Mouse (Mus musculus): ENCODE data around the gene H13. TPM values are rescaled to one million over a fixed set of nuclear protein-coding genes. Genes with fewer than 3 reads are reported as not detected.

H13 gene
- polyA plus RNA-seq, 1 experiment from 2014 or later: 98.8 TPM

DNA sequence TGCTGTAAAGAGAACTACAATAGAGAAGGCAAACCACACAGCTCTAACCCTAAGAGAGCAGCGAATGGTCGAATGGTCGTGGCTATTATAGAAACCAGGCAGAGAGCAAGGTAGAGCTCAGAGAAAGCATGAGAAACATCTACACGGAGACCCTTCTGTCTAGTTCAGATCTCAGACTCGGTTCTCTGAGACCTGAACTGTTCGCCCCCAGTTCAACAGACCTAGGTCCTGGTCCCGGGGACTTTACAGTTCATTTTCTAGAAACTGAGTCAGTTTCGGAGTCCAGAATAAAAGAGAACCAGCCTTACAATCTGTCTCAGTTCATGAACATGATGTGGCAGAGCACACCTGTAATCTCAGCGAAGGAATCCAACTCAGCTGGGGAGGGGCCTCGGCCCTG is 65.2 kb downstream of the H13 start:
- peak overlapping the region; percentile 52 for H3K9ac ChIP-seq (ENCODE audit: low read length)
- H3K4me3 ChIP-seq (ENCODE audit: low read length): peak overlapping the region; percentile 78
- peak overlapping the region; percentile 82 for H3K27ac ChIP-seq (ENCODE audit: low read length)
- H3K4me2 ChIP-seq (ENCODE audit: low read depth, low read length): peak overlapping the region; percentile 93
- H3K4me1 ChIP-seq (replicated peaks; ENCODE audit: control insufficient read depth, insufficient read depth, low read length): peaks cover 44% of the 10 kb centered on the region
- H3K27me3 ChIP-seq (ENCODE audit: control insufficient read depth, insufficient read depth, low read depth, low read length): no peaks in the 10 kb centered on the region
- no peaks in the 10 kb centered on the region for H3K9me3 ChIP-seq (ENCODE audit: control insufficient read depth, low read length)
- 11% methylated on average over 10 of the region's 10 CpGs for WGBS
- ATAC-seq (ENCODE audit: low read depth): no peak
- no peaks in the 10 kb centered on the region for H3K36me3 ChIP-seq (ENCODE audit: control insufficient read depth, insufficient read depth, low read length)

DNA sequence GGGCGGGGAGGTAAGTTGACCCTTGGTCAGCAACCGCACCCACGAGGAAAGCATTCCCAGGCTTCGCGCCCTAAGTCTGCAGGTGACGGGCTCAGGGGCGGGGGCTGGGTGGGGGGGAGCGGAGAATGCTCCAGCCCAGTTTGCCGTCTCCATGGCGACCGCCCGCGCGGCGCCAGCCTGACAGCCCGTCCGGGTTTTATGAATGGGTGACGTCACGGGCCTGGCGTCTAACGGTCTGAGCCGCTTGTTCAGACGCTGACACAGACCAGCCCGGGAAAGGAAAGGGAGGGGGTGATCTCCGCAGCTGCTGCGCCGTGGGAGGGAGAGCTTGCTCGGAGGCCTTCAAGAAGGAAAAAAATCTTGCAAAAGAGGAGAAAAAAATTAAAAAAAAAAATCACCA is 65.7 kb downstream of the H13 start:
- under 1% methylated on average over 27 of the region's 28 CpGs for WGBS
- H3K27ac ChIP-seq (ENCODE audit: low read length): peak overlapping the region; percentile 98
- H3K9me3 ChIP-seq (ENCODE audit: control insufficient read depth, low read length): no peaks in the 10 kb centered on the region
- H3K4me1 ChIP-seq (replicated peaks; ENCODE audit: control insufficient read depth, insufficient read depth, low read length): peaks cover 43% of the 10 kb centered on the region
- H3K36me3 ChIP-seq (ENCODE audit: control insufficient read depth, insufficient read depth, low read length): no peaks in the 10 kb centered on the region
- H3K27me3 ChIP-seq (ENCODE audit: control insufficient read depth, insufficient read depth, low read depth, low read length): no peaks in the 10 kb centered on the region
- peak; percentile 81 for ATAC-seq (ENCODE audit: low read depth)
- H3K9ac ChIP-seq (ENCODE audit: low read length): peak overlapping the region; percentile 64
- peak overlapping the region; percentile 78 for H3K4me3 ChIP-seq (ENCODE audit: low read length)
- peak overlapping the region; percentile 93 for H3K4me2 ChIP-seq (ENCODE audit: low read depth, low read length)

DNA sequence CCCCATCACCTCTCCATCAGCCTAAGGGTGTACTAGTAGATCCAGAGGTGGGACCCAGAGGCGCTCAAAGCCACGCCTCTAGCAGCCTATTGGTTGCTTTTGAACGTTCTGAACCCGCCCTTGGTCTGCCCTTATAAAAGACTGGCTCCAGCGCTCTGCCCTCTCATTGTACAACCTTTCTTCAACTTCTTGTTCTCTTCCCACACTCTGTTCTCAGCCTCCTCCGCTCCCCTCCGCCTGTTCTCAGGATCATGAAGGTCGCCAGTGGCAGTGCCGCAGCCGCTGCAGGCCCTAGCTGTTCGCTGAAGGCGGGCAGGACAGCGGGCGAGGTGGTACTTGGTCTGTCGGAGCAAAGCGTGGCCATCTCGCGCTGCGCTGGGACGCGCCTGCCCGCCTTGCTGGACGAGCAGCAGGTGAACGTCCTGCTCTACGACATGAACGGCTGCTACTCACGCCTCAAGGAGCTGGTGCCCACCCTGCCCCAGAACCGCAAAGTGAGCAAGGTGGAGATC is 66.9 kb downstream of the H13 start, which contains the start of gene Id1:
Gene Id1, plus strand, starts transcription at position 162 of the 512 bp plus-strand sequence.
- WGBS: under 1% methylated on average over 28 of the region's 28 CpGs
- no peaks in the 10 kb centered on the region for H3K27me3 ChIP-seq (ENCODE audit: control insufficient read depth, insufficient read depth, low read depth, low read length)
- no peaks in the 10 kb centered on the region for H3K36me3 ChIP-seq (ENCODE audit: control insufficient read depth, insufficient read depth, low read length)
- H3K27ac ChIP-seq (ENCODE audit: low read length): peak within 1 kb of the TSS; percentile 98
- H3K9ac ChIP-seq (ENCODE audit: low read length): peak within 1 kb of the TSS; percentile 90
- peaks cover 50% of the 10 kb centered on the region for H3K4me1 ChIP-seq (replicated peaks; ENCODE audit: control insufficient read depth, insufficient read depth, low read length)
- peak; percentile 71 for ATAC-seq (ENCODE audit: low read depth)
- peak within 1 kb of the TSS; percentile 78 for H3K4me3 ChIP-seq (ENCODE audit: low read length)
- peak within 1 kb of the TSS; percentile 93 for H3K4me2 ChIP-seq (ENCODE audit: low read depth, low read length)
- H3K9me3 ChIP-seq (ENCODE audit: control insufficient read depth, low read length): no peaks in the 10 kb centered on the region

DNA sequence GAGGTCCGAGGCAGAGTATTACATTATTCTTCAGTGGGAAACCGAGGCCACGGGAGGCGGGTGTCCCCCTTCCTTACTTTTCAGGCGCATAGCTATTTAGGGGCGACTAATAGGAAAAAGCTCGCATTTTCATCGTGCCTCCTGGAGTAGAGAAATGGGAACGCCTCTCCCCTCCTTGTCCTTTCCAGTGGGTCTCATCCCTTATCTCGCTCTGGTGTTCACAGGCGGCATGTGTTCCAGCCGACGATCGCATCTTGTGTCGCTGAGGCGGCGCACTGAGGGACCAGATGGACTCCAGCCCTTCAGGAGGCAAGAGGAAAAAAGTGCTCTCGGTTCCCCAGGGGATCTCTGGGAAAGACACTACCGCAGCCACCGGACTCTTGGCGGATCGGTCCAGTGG is 67.5 kb downstream of the H13 start:
- no peak for ATAC-seq (ENCODE audit: low read depth)
- H3K27ac ChIP-seq (ENCODE audit: low read length): peak overlapping the region; percentile 98
- H3K4me3 ChIP-seq (ENCODE audit: low read length): peak overlapping the region; percentile 78
- H3K9ac ChIP-seq (ENCODE audit: low read length): peak overlapping the region; percentile 90
- peaks cover 56% of the 10 kb centered on the region for H3K4me1 ChIP-seq (replicated peaks; ENCODE audit: control insufficient read depth, insufficient read depth, low read length)
- WGBS: 0% methylated on average over 22 of the region's 22 CpGs
- peak overlapping the region; percentile 93 for H3K4me2 ChIP-seq (ENCODE audit: low read depth, low read length)
- H3K27me3 ChIP-seq (ENCODE audit: control insufficient read depth, insufficient read depth, low read depth, low read length): no peaks in the 10 kb centered on the region
- H3K9me3 ChIP-seq (ENCODE audit: control insufficient read depth, low read length): no peaks in the 10 kb centered on the region
- no peaks in the 10 kb centered on the region for H3K36me3 ChIP-seq (ENCODE audit: control insufficient read depth, insufficient read depth, low read length)

DNA sequence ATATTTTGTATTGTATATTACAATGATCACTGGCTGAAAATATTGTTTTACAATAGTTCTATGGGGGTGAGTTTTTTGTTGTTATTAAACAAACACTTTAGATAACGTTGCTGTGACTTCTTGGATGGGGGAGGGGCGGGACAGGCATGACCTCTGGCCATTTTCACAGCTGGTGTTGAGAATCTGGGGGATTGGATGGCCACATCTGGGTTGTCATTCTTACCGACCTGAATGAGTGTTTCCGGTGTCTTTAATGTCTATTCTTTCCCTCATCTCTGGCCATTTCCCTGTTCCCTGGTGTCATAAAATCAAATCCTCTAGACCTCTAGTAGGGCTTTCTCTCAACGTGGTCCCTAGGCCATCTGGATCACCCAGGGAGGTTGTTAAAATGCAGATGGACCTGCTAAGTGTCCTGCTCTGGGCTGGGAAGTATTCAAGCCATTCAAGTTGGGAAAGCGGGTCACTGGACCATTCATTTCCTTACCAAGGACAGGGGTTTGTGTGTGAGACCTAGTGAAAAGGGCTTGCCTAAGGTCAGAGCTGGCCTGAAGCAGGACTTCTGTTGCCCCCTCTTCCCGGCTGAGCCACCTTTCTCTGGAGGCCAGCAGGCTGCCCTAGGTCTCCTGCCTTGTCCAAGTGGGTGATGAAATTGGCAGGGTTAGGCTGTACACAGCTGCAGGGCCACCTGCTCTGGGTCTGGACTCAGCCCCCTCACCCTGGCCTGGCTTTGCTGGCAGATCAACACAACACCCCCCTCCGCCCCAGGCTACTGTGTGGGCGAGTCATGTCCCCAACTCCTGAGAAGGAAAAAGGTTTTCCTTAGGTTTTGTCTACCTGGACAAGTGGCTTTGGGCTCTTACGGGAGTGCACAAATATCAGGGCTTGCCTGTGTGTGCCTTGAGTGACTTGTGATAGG is 68.3 kb downstream of the H13 start:
- peak overlapping the region; percentile 93 for H3K4me2 ChIP-seq (ENCODE audit: low read depth, low read length)
- 9% methylated on average over 10 of the region's 10 CpGs for WGBS
- no peaks in the 10 kb centered on the region for H3K27me3 ChIP-seq (ENCODE audit: control insufficient read depth, insufficient read depth, low read depth, low read length)
- H3K4me3 ChIP-seq (ENCODE audit: low read length): peak overlapping the region; percentile 78
- H3K4me1 ChIP-seq (replicated peaks; ENCODE audit: control insufficient read depth, insufficient read depth, low read length): peaks cover 59% of the 10 kb centered on the region
- H3K36me3 ChIP-seq (ENCODE audit: control insufficient read depth, insufficient read depth, low read length): no peaks in the 10 kb centered on the region
- H3K9me3 ChIP-seq (ENCODE audit: control insufficient read depth, low read length): no peaks in the 10 kb centered on the region
- peak overlapping the region; percentile 98 for H3K27ac ChIP-seq (ENCODE audit: low read length)
- ATAC-seq (ENCODE audit: low read depth): no peak
- peak overlapping the region; percentile 90 for H3K9ac ChIP-seq (ENCODE audit: low read length)

DNA sequence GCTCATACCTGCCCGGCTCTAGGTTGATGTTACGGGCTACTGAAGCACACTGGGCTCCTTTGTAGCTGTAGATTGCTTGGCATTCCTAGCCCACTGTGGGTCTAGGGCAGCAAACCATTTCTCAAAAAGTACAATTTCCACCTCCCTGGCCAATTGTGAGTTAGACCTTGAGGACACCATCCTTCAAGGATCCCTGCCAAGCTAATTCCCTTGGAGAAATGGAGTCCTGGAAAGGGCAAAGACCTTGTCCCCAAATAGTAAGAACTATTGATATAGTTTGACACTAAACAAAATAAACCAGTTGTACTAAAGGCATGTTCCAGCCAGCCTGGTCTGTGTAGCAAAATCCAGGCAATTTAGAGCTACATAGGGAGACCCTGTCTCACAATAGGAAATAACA is 69.1 kb downstream of the H13 start:
- Histone ChIP-seq H3K4me2 (ENCODE audit: low read depth, low read length) (peak overlapping the region; percentile 93), H3K4me1 (replicated peaks; ENCODE audit: control insufficient read depth, insufficient read depth, low read length) (peaks cover 54% of the 10 kb centered on the region)
- WGBS: 36% methylated on average over 2 of the region's 2 CpGs

DNA sequence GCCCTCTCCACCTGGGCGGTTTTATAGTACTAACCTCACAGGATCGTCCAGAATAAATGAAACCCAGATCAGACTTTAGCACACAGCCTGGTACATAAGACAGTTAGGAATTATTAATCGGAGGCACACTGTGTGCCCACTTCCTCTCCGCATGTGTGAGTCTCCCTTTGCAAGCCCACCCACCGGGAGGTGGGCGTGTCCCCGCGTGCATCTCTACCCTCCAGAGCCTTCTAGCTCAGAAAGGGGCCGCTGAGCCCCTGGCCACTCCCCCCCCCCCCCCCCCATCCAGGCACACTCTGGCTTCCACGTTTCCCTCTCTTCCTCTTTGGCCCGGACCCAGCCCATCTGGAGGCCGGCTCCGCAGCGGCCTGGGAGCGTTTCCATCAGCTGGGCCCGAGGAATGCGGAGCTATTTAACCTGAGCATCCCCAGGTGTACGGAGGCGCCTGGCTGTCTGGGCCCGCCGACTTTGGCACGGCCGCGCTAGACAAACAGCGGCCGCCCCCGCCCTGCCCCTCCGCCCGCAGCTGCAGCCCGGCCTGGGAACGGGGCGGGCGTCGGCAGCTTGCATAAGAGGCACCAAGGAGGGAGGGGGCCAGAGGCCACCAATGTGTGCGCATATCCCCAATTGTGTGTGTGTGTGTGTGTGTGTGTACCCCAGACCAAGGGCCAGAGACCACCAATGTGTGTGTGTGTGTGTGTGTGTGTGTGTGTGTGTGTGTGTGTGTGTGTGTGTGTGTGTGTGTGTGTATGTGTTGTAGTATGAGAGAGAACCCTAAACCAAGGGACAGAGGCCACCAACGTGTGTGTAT is 70.0 kb downstream of the H13 start:
- Histone ChIP-seq H3K27ac (ENCODE audit: low read length) (peak overlapping the region; percentile 98), H3K4me3 (ENCODE audit: low read length) (peak overlapping the region; percentile 78), H3K27me3 (ENCODE audit: control insufficient read depth, insufficient read depth, low read depth, low read length) (no peaks in the 10 kb centered on the region), H3K9ac (ENCODE audit: low read length) (peak overlapping the region; percentile 90), H3K9me3 (ENCODE audit: control insufficient read depth, low read length) (no peaks in the 10 kb centered on the region), H3K36me3 (ENCODE audit: control insufficient read depth, insufficient read depth, low read length) (no peaks in the 10 kb centered on the region), H3K4me1 (replicated peaks; ENCODE audit: control insufficient read depth, insufficient read depth, low read length) (peaks cover 50% of the 10 kb centered on the region), H3K4me2 (ENCODE audit: low read depth, low read length) (peak overlapping the region; percentile 93)
- peak; percentile 68 for ATAC-seq (ENCODE audit: low read depth)
- WGBS: under 1% methylated on average over 35 of the region's 36 CpGs

More for the DNA sequence above, 69.1 kb downstream of the H13 start:
- peak overlapping the region; percentile 90 for H3K9ac ChIP-seq (ENCODE audit: low read length)
- peak overlapping the region; percentile 98 for H3K27ac ChIP-seq (ENCODE audit: low read length)
- no peaks in the 10 kb centered on the region for H3K36me3 ChIP-seq (ENCODE audit: control insufficient read depth, insufficient read depth, low read length)
- H3K4me3 ChIP-seq (ENCODE audit: low read length): peak overlapping the region; percentile 78
- H3K9me3 ChIP-seq (ENCODE audit: control insufficient read depth, low read length): no peaks in the 10 kb centered on the region
- no peaks in the 10 kb centered on the region for H3K27me3 ChIP-seq (ENCODE audit: control insufficient read depth, insufficient read depth, low read depth, low read length)
- ATAC-seq (ENCODE audit: low read depth): no peak

DNA sequence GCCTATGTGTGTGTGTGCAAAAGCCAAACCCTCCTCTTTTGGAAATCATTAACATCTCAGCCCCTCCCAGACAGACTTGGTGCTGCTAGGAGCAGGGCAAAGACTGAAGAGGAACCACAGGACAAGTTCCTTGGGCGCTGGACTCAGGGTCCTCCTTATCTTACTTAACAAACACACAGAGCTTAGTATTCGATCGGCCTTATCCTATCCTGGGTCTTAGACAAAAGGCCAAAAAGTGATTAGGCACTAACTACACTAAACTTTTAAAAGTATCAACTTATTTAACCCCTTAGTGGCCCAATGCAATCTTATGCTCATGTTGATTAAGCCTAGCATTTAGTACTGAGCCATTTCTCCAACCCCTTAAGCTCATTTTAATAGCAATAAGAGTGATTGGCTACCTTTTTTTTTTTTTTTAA is 70.6 kb downstream of the H13 start:
- 9% methylated on average over 3 of the region's 3 CpGs for WGBS

DNA sequence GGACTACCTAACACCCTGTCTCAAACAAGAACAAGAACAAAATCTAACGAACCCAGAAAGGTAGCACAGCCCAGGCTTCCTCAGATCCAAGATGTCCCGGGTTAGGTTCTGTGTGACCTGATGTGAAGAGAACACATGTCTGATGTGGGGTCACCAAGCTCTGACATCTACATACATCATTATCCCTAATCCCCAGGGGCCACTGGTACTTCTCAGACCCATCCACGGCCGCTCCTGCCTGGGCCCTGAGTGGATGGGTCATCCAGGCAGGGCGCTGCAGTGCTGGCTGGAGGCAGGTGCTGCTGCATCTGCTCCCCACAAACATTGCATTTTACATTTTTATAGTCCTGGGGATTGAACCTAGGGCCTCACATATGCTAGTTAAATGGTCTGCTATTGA is 71.2 kb downstream of the H13 start:
- Histone ChIP-seq H3K27ac (ENCODE audit: low read length) (peak overlapping the region; percentile 98), H3K36me3 (ENCODE audit: control insufficient read depth, insufficient read depth, low read length) (no peaks in the 10 kb centered on the region), H3K27me3 (ENCODE audit: control insufficient read depth, insufficient read depth, low read depth, low read length) (no peaks in the 10 kb centered on the region), H3K9ac (ENCODE audit: low read length) (peak overlapping the region; percentile 51), H3K4me2 (ENCODE audit: low read depth, low read length) (no peak overlapping the region; the same call in 1 of the 2 replicates), H3K4me3 (ENCODE audit: low read length) (no peak overlapping the region), H3K4me1 (replicated peaks; ENCODE audit: control insufficient read depth, insufficient read depth, low read length) (peaks cover 43% of the 10 kb centered on the region), H3K9me3 (ENCODE audit: control insufficient read depth, low read length) (no peaks in the 10 kb centered on the region)
- ATAC-seq (ENCODE audit: low read depth): no peak
- 73% methylated on average over 5 of the region's 5 CpGs for WGBS

More for the DNA sequence above, 70.6 kb downstream of the H13 start:
- peak overlapping the region; percentile 98 for H3K27ac ChIP-seq (ENCODE audit: low read length)
- peak; percentile 27 for ATAC-seq (ENCODE audit: low read depth)
- peaks cover 45% of the 10 kb centered on the region for H3K4me1 ChIP-seq (replicated peaks; ENCODE audit: control insufficient read depth, insufficient read depth, low read length)
- peak overlapping the region; percentile 49 for H3K9ac ChIP-seq (ENCODE audit: low read length)
- H3K27me3 ChIP-seq (ENCODE audit: control insufficient read depth, insufficient read depth, low read depth, low read length): no peaks in the 10 kb centered on the region
- peak overlapping the region; percentile 93 for H3K4me2 ChIP-seq (ENCODE audit: low read depth, low read length)
- H3K4me3 ChIP-seq (ENCODE audit: low read length): no peak overlapping the region
- H3K36me3 ChIP-seq (ENCODE audit: control insufficient read depth, insufficient read depth, low read length): no peaks in the 10 kb centered on the region
- H3K9me3 ChIP-seq (ENCODE audit: control insufficient read depth, low read length): no peaks in the 10 kb centered on the region

Data from lung, embryonic 16.5 days (tissue).